Mouse (Mus musculus) olfactory bulb, adult 2 months (tissue): Measurements from ENCODE around the gene Eif3d.
A peak's percentile ranks its signal among the peaks of the same experiment; 100 is the strongest.

Experiments
- CTCF ChIP-seq: fragments of 200-500 bp; IDR thresholded peaks from 2 replicates; pipeline ENCODE4 v1.5.1; 2012; ENCODE audit warnings: low read depth, mild to moderate bottlenecking, low read length, moderate library complexity; ENCODE audit not compliant: insufficient read depth
- POLR2A ChIP-seq: fragments of 200-500 bp; IDR thresholded peaks from 2 replicates; pipeline ENCODE4 v1.6.1; 2012; ENCODE audit warnings: mild to moderate bottlenecking, low read depth, low read length, moderate library complexity; ENCODE audit not compliant: insufficient read depth

DNA sequence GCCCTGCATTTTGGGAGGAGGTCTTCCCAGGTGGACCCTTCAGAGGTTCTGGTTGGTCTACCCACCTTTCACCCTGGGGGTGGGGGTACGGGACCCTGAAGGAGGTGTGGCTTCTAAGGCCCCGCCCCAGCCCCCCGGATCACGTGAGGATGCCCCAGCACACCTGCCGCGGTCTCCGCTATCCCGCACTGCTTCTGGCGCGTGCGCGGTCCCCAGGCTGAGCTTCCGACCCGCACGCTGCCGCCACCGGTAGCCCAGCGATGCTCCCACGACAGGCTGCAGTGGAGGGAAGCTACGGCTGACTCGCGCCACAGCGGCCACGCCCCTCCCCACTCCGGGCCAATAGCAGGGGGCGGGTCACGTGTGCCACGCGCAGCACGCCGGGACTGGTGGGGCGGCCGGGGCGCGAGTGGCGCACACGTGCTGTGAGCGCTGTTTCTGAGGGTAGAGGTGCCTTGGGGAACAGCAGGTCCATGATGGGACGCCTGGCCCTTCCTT, 14.2 kb downstream of the Eif3d start, which contains the start of gene Foxred2:
- TF ChIP-seq CTCF (no peak), POLR2A (peak; percentile 44; the same call in 1 of the 2 replicates)
